Mouse (Mus musculus) limb, embryonic 11.5 days (tissue): ENCODE measurements around the gene Gm9803. TPM values are rescaled to one million over a fixed set of nuclear protein-coding genes. Genes with fewer than 3 reads are reported as not detected.
"Not testable (repeated sequence)": the region's sequence is repeated elsewhere in the genome, so short reads cannot be mapped to it uniquely, and the experiment has no call there.

Source experiments
- ATAC-seq: fragments of 200-750 bp; cut with Nextera tagmentation; 2 replicates; pipeline ENCODE4 v1.8.0; 2017; ENCODE audit warnings: low read depth; ENCODE audit not compliant: insufficient number of reproducible peaks, low FRiP score, low TSS enrichment
- DNase-seq: peaks from one replicate; pipeline ENCODE4 v3.0.0-alpha.2; 2015; ENCODE audit warnings: low spot score
- H3K27ac ChIP-seq: fragments of 300-500 bp; sonication (generic); replicated peaks from 2 replicates; pipeline ENCODE4 v1.5.1; 2014; ENCODE audit warnings: low read depth, mild to moderate bottlenecking, low read length
- H3K27me3 ChIP-seq: fragments of 300-500 bp; sonication (generic); 2 replicates; pipeline ENCODE4 v1.6.1; 2014; ENCODE audit warnings: mild to moderate bottlenecking, low read length, mixed read lengths; ENCODE audit not compliant: control insufficient read depth, insufficient read depth
- H3K36me3 ChIP-seq: fragments of 300-500 bp; sonication (generic); 2 replicates; pipeline ENCODE4 v1.6.1; 2014; ENCODE audit warnings: mild to moderate bottlenecking, low read length, moderate library complexity, mixed read lengths; ENCODE audit not compliant: control insufficient read depth, insufficient read depth
- H3K4me1 ChIP-seq: fragments of 300-500 bp; sonication (generic); 2 replicates; pipeline ENCODE4 v1.6.1; 2014; ENCODE audit warnings: low read length, mixed read lengths; ENCODE audit not compliant: control insufficient read depth, insufficient read depth
- H3K4me2 ChIP-seq: fragments of 300-500 bp; sonication (generic); 2 replicates; pipeline ENCODE4 v1.6.1; 2014; ENCODE audit warnings: low read depth, mild to moderate bottlenecking, moderate library complexity; ENCODE audit not compliant: severe bottlenecking
- H3K4me3 ChIP-seq: fragments of 300-500 bp; sonication (generic); 2 replicates; pipeline ENCODE4 v1.5.1; 2014; ENCODE audit warnings: low read depth, low read length
- H3K9ac ChIP-seq: fragments of 300-500 bp; sonication (generic); 2 replicates; pipeline ENCODE4 v1.6.1; 2014; ENCODE audit warnings: mild to moderate bottlenecking, low read length
- H3K9me3 ChIP-seq: fragments of 300-500 bp; sonication (generic); 2 replicates; pipeline ENCODE4 v1.6.1; 2016; ENCODE audit warnings: low read length; ENCODE audit not compliant: control insufficient read depth
- WGBS: fragments of 180-500 bp; shearing (Covaris S2); extraction: QIAGEN DNeasy Blood & Tissue Kit; methylation state at CpG from one replicate; pipeline ENCODE4 v1.1.7; 2014; 5-methylcytosine and 5-hydroxymethylcytosine counted together
- polyA plus RNA-seq: library from polyadenylated mRNA; unstranded; fragments of >200 nt; fragmentation: Nextera tagmentation; extraction: Ambion mirVana; gene quantifications from 2 replicates; pipeline ENCODE4 v1.2.1, GENCODE M21; 2014

The Gm9803 gene
- 5.3 and 8.7 TPM in 2 replicates for polyA plus RNA-seq

DNA sequence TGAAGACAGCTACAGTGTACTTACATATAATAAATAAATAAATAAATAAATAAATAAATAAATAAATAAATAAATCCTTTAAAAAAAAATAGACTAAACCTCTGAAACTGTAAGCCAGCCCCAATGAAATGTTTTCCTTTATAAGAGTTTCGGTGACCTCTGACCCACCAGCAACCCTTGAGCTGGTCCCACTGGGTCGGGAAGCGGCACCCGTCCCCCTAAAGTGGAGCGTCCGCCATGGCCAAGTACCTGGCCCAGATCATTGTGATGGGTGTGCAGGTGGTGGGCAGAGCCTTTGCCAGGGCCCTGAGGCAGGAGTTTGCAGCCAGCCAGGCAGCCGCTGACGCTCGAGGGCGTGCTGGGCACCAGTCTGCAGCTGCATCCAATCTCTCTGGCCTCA is at the start of gene Gm9803:
Gm9803 (plus strand) TSS at position 154 of the 400 bp plus-strand sequence.
- H3K4me2 ChIP-seq, DNase-seq, H3K9me3 ChIP-seq, H3K27ac ChIP-seq, H3K9ac ChIP-seq, H3K4me1 ChIP-seq, ATAC-seq, H3K36me3 ChIP-seq, H3K4me3 ChIP-seq, H3K27me3 ChIP-seq: not testable (repeated sequence)
- WGBS = 92% methylated on average over 10 of the region's 10 CpGs

DNA sequence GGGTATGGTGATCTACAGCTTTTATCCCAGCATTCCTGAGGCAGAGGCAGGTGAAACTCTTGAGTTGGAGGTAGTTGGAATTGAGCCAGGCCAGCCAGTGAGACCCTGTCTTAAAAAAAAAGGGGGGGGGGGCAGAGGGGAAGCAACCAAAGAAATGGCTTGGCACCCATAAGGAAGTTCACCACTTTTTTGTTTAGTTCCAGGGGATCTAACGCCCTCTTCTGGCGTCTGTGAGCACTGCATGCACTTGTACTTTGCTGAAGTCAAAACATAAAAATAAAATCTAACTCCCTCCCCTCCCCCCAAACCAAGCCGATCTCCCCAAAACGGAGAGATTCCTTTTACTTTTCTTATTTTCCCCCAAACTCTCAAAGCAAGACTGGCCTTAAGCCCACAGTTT is 48.5 kb upstream of the Gm9803 start:
- Histone ChIP-seq H3K27ac (no peak overlapping the region), H3K9me3 (no peaks in the 10 kb centered on the region), H3K4me1 (peaks cover 5% of the 10 kb centered on the region), H3K27me3 (no peaks in the 10 kb centered on the region), H3K4me2 (no peak overlapping the region), H3K4me3 (no peak overlapping the region), H3K9ac (no peak overlapping the region), H3K36me3 (no peaks in the 10 kb centered on the region)
- DNase-seq (no peak), ATAC-seq (no peak)
- 51% methylated on average over 4 of the region's 4 CpGs for WGBS

DNA sequence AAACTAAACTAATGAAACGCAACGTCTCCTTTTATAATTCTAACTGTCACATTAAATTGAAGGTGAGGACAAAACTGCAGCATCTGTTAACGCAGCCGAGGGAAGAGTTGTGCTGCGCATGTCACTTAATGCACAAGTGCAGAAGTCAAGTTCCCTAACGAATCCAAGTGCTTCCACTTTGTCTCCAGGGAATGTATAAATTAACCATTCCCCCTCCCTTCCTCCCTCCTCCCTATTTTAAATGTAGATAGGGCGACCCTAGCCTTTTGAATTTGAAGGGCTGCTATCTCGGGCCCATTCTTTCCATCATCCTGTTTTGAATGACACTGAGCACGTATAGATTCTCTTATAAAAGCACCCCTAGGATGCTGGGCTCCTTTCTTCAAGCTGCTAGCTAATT is 46.4 kb upstream of the Gm9803 start:
- peak overlapping the region; percentile 81 for H3K4me2 ChIP-seq
- H3K27me3 ChIP-seq = no peaks in the 10 kb centered on the region
- H3K9me3 ChIP-seq = no peaks in the 10 kb centered on the region
- no peak for ATAC-seq
- no peak overlapping the region for H3K27ac ChIP-seq
- H3K4me1 ChIP-seq = peaks cover 13% of the 10 kb centered on the region
- H3K36me3 ChIP-seq = no peaks in the 10 kb centered on the region
- peak overlapping the region; percentile 78 for H3K4me3 ChIP-seq
- peak overlapping the region; percentile 92 for H3K9ac ChIP-seq
- no peak for DNase-seq
- 7% methylated on average over 9 of the region's 9 CpGs for WGBS

DNA sequence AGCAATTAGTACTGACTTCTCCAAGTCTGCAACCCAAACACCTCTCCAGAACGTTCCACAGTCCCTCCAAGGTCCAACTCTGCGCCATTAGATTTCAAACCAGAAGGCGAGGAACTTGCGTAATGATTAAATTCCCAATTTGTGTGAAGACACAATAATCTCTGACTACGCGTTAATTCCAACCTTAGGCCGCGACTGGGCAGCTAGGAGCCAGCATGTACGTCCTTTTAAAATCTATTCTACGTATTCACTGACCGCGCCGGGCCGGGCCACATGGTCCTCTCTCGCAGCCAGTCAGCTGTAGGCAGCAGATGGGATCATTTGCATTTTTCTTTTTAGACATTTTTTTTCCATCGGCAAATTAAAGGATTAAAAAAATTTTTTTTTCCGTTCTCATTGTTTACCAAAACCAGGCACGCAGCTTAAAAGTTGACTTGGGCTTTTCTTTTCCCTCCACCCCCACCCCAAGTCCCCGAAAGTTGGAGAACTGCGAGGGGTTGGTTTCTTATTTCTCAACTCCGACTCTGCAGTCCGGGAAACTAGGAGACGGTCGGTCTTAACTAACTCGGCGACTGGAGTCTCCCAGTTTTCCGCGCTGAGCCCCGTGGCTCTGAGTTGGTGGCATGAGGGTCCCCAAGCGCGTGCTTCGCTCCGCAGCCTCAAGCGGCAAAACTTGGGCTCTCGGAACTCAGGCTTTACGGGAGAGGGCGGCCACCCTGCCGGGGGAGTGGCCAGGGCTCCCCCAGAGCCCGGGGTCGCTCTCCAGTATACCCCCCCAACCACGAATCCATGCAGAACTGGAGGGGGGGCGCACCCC is 45.8 kb upstream of the Gm9803 start:
- H3K27ac ChIP-seq = peak overlapping the region; percentile 92

DNA sequence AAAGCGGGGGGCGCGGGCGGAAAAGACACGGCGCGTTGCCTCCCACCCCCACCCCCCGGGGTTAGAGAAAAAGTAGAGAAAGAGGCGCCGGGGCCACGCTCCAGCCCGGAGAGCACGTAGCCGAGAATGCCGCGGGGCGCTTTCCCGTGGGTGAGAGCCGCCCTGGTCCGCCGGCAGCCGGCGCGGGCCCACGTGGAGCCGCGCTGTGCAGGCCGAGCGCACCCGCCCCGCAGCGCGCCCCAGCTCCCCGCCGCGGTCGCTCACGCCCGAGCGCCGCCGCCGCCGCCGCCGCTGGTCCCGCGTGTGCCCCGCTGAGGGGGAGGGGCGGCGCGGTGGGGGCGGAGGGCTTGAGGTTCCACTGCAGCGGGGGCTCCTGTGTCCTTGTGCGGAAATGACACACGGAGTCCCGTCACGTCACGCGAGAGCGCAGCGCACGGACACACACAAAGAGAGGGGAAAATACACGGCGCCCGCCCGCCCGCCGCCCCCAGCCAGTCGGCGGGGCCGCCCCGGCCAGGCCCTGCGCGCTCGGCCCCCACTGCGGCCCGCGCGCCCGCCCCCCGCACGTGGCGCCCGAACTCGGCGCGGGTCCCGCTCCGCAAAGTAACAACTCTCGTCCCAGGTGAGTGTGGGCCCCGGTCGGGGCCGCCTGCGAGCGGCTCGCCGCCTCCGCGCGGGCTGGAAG is 45.0 kb upstream of the Gm9803 start, which contains the start of gene Bend3:
Bend3 (plus strand) TSS at position 81 of the 685 bp plus-strand sequence.
- Histone ChIP-seq H3K9me3 (no peaks in the 10 kb centered on the region), H3K4me3 (peak within 1 kb of the TSS; percentile 78), H3K36me3 (no peaks in the 10 kb centered on the region), H3K9ac (peak within 1 kb of the TSS; percentile 92), H3K27me3 (no peaks in the 10 kb centered on the region), H3K27ac (peak within 1 kb of the TSS; percentile 92), H3K4me2 (peak within 1 kb of the TSS; percentile 81), H3K4me1 (peaks cover 23% of the 10 kb centered on the region)
- ATAC-seq (peak; percentile 55), DNase-seq (peak; percentile 79)
- under 1% methylated on average over 62 of the region's 101 CpGs for WGBS

More for the DNA sequence above, 45.8 kb upstream of the Gm9803 start:
- DNase-seq = peak; percentile 80
- Histone ChIP-seq H3K27me3 (no peaks in the 10 kb centered on the region), H3K36me3 (no peaks in the 10 kb centered on the region), H3K4me1 (peaks cover 19% of the 10 kb centered on the region), H3K4me2 (peak overlapping the region; percentile 81), H3K9me3 (no peaks in the 10 kb centered on the region), H3K4me3 (peak overlapping the region; percentile 78), H3K9ac (peak overlapping the region; percentile 92)
- peak; percentile 61; the same call in 1 of the 2 replicates for ATAC-seq
- under 1% methylated on average over 42 of the region's 42 CpGs for WGBS

DNA sequence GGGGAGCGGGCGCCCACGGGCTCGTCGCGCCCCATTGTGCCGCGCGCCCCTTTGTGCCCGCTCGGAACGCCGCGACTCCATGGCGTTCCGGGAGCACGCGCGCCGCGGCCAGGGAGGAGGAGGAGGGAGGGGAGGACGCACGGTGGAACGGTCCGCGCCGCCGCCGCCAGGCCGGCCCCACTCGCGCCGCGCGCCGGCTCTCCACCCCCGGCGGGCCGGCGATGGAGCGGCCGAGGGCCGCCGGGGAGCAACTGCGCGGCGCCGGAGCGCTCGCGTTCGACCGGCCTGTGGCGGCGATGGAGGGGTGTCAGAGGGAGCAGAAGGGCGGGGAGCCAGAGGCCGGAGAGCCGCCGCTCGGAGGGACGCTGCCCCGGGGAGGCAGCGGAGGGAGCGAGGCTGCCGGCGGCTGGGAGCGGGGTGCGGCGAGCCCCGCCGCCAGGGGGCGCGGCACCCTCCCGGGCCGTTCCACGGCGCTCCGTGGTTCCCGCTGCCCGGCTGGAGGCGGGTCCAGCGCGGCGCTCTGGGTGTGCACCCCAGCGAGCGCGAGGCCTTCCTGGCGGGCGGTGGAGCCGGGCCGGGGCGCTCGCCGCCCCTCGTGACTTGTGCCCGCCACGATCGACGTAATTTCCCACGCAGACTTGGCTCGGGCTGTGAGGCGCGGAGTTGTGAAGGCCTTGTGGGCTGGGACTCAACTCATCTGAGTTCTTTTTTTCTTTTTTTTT is 44.3 kb upstream of the Gm9803 start:
- no peaks in the 10 kb centered on the region for H3K27me3 ChIP-seq
- under 1% methylated on average over 61 of the region's 103 CpGs for WGBS
- H3K9me3 ChIP-seq = no peaks in the 10 kb centered on the region
- peak overlapping the region; percentile 92 for H3K27ac ChIP-seq
- ATAC-seq = peak; percentile 72
- H3K4me3 ChIP-seq = peak overlapping the region; percentile 78
- DNase-seq = peak; percentile 86
- H3K36me3 ChIP-seq = no peaks in the 10 kb centered on the region
- H3K9ac ChIP-seq = peak overlapping the region; percentile 92
- peaks cover 23% of the 10 kb centered on the region for H3K4me1 ChIP-seq
- H3K4me2 ChIP-seq = peak overlapping the region; percentile 81

DNA sequence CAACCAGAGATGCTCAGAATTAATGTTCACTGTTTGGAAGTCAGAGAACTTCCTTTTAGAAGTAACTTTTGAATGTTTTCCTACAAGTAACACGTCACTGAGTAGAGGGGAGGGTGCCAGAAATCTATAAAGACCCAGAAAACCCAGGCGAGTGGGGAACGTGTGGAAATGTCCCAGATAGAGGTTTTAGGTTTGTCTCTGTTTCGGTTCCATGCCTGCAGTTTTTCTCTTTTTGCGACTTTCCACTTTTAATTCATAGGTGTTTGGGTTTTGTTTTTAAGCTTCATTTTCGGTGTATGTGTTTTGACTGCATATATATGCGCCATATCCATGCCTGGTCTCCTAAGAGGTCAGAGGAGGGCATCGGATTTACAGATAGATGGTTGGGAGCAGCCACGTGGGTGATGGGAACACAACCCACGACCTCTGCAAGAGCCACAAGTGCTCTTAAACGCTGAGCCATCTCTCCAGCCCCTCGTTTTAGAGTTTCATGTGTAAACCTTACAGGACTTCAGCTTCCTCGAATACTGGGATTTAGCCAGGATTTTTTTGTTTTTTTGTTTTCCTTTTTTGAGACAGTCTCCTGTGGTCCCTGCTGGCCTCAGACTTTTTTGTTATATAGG is 43.5 kb upstream of the Gm9803 start:
- Histone ChIP-seq H3K36me3 (no peaks in the 10 kb centered on the region), H3K9me3 (no peaks in the 10 kb centered on the region), H3K9ac (peak overlapping the region; percentile 92), H3K27ac (peak overlapping the region; percentile 92), H3K27me3 (no peaks in the 10 kb centered on the region), H3K4me1 (peaks cover 23% of the 10 kb centered on the region), H3K4me2 (peak overlapping the region; percentile 81), H3K4me3 (peak overlapping the region; percentile 78)
- 6% methylated on average over 13 of the region's 13 CpGs for WGBS
- ATAC-seq (no peak), DNase-seq (peak; percentile 32)

DNA sequence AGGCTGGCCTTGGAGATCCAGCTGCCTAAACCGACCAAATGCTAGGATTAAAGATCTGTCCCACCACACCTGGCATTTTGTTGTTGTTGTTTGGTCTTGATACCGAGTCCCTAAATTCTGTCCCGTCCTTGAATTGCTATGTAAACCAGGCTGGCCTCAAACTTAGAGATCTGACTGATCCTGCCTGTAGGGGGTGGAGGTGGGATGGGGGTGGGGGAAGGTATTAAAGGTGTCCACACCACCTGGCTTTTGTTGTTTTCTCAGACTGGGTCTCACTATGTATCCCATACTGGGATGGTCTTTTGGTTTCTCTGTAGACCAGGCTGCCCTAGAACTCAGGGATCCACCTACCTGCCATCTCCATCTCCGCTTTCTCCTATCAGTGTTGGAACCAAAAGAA is 42.7 kb upstream of the Gm9803 start:
- 31% methylated on average over 4 of the region's 4 CpGs for WGBS
- H3K9me3 ChIP-seq = no peaks in the 10 kb centered on the region
- DNase-seq (no peak), ATAC-seq (no peak)
- H3K27me3 ChIP-seq = no peaks in the 10 kb centered on the region
- no peak overlapping the region for H3K27ac ChIP-seq
- peaks cover 23% of the 10 kb centered on the region for H3K4me1 ChIP-seq
- no peaks in the 10 kb centered on the region for H3K36me3 ChIP-seq
- H3K9ac ChIP-seq = no peak overlapping the region
- peak overlapping the region; percentile 81 for H3K4me2 ChIP-seq
- no peak overlapping the region for H3K4me3 ChIP-seq
